Mouse (Mus musculus): ENCODE results near the gene Alkal2. TPM values are rescaled to one million over a fixed set of nuclear protein-coding genes. Genes with fewer than 3 reads are reported as not detected.

Alkal2 gene
- polyA plus RNA-seq, 1 experiment from 2014 or later = 0.58 TPM

GRCm38 (mm10) chr12:30911261-30912047 lies 27.3 kb downstream of the Alkal2 start, which contains the start of the genes Acp1 and Sh3yl1:
TSS of gene Acp1 (minus strand) at chr12:30911589.
TSS of gene Sh3yl1 (plus strand) at chr12:30911668.
- H3K4me2 ChIP-seq (ENCODE audit: low read length) = peak within 1 kb of the TSS; percentile 95
- peak within 1 kb of the TSS; percentile 71 for H3K4me3 ChIP-seq (replicated peaks; ENCODE audit: low read depth, low read length)
- ATAC-seq (replicated peaks; ENCODE audit: low FRiP score, low read depth) (peak; percentile 95), DNase-seq (ENCODE audit: low spot score) (peak; percentile 97)
- peaks cover 5% of the 10 kb centered on the region; the same call in 1 of the 2 replicates for H3K4me1 ChIP-seq (replicated peaks; ENCODE audit: insufficient read depth, low read length)
- H3K9me3 ChIP-seq (replicated peaks; ENCODE audit: low read length) = no peaks in the 10 kb centered on the region
- H3K27ac ChIP-seq = peak within 1 kb of the TSS; percentile 87
- no peak for TF ChIP-seq CTCF (IDR thresholded peaks at IDR 0.05; ENCODE audit: low read depth)
- H3K9ac ChIP-seq (ENCODE audit: low read depth, low read length) = peak within 1 kb of the TSS; percentile 80
- H3K27me3 ChIP-seq (ENCODE audit: insufficient read depth, low read length) = no peaks in the 10 kb centered on the region
- 0% methylated on average over 52 of the region's 52 CpGs for WGBS
- no peaks in the 10 kb centered on the region for H3K36me3 ChIP-seq (ENCODE audit: insufficient read depth, low read length)

GRCm38 (mm10) chr12:30912048-30912381 lies 27.9 kb downstream of the Alkal2 start:
- H3K27ac ChIP-seq = peak overlapping the region; percentile 87
- H3K27me3 ChIP-seq (ENCODE audit: insufficient read depth, low read length) = no peaks in the 10 kb centered on the region
- peaks cover 5% of the 10 kb centered on the region; the same call in 1 of the 2 replicates for H3K4me1 ChIP-seq (replicated peaks; ENCODE audit: insufficient read depth, low read length)
- peak overlapping the region; percentile 95 for H3K4me2 ChIP-seq (ENCODE audit: low read length)
- peak; percentile 59 for DNase-seq (ENCODE audit: low spot score)
- no peaks in the 10 kb centered on the region for H3K9me3 ChIP-seq (replicated peaks; ENCODE audit: low read length)
- no peak for TF ChIP-seq CTCF (IDR thresholded peaks at IDR 0.05; ENCODE audit: low read depth)
- peak; percentile 85 for ATAC-seq (replicated peaks; ENCODE audit: low FRiP score, low read depth)
- peak overlapping the region; percentile 71 for H3K4me3 ChIP-seq (replicated peaks; ENCODE audit: low read depth, low read length)
- no peaks in the 10 kb centered on the region for H3K36me3 ChIP-seq (ENCODE audit: insufficient read depth, low read length)
- WGBS = 0% methylated on average over 19 of the region's 19 CpGs
- peak overlapping the region; percentile 80 for H3K9ac ChIP-seq (ENCODE audit: low read depth, low read length)

- H3K9me3 ChIP-seq (replicated peaks; ENCODE audit: low read length) = no peaks in the 10 kb centered on the region
- 0 out of 2 replicates have a peak overlapping the region, but pooled peaks have one; percentile 80 for H3K9ac ChIP-seq (ENCODE audit: low read depth, low read length)
- TF ChIP-seq CTCF (IDR thresholded peaks at IDR 0.05; ENCODE audit: low read depth) = no peak
- H3K4me2 ChIP-seq (ENCODE audit: low read length) = peak overlapping the region; percentile 95
- no peaks in the 10 kb centered on the region for H3K27me3 ChIP-seq (ENCODE audit: insufficient read depth, low read length)
- ATAC-seq (replicated peaks; ENCODE audit: low FRiP score, low read depth) (no peak), DNase-seq (ENCODE audit: low spot score) (no peak)
- H3K27ac ChIP-seq = peak overlapping the region; percentile 87
- H3K4me1 ChIP-seq (replicated peaks; ENCODE audit: insufficient read depth, low read length) = peaks cover 5% of the 10 kb centered on the region; the same call in 1 of the 2 replicates
- H3K36me3 ChIP-seq (ENCODE audit: insufficient read depth, low read length) = no peaks in the 10 kb centered on the region
- WGBS = 54% methylated on average over 3 of the region's 3 CpGs
- H3K4me3 ChIP-seq (replicated peaks; ENCODE audit: low read depth, low read length) = peak overlapping the region; percentile 71; the same call in 1 of the 2 replicates
Measured at GRCm38 (mm10) chr12:30912840-30913239, 28.7 kb downstream of the Alkal2 start.

- WGBS = 80% methylated on average over 3 of the region's 3 CpGs
- Histone ChIP-seq H3K9me3 (replicated peaks; ENCODE audit: low read length) (no peaks in the 10 kb centered on the region), H3K9ac (ENCODE audit: low read depth, low read length) (no peak overlapping the region), H3K4me3 (replicated peaks; ENCODE audit: low read depth, low read length) (no peak overlapping the region), H3K4me2 (ENCODE audit: low read length) (no peak overlapping the region), H3K27ac (no peak overlapping the region), H3K4me1 (replicated peaks; ENCODE audit: insufficient read depth, low read length) (no peaks in the 10 kb centered on the region), H3K36me3 (ENCODE audit: insufficient read depth, low read length) (no peaks in the 10 kb centered on the region), H3K27me3 (ENCODE audit: insufficient read depth, low read length) (no peaks in the 10 kb centered on the region)
- no peak; the same call in 1 of the 2 replicates for ATAC-seq (replicated peaks; ENCODE audit: low FRiP score, low read depth)
- DNase-seq (ENCODE audit: low spot score) = no peak
- no peak for TF ChIP-seq CTCF (IDR thresholded peaks at IDR 0.05; ENCODE audit: low read depth)
Measured at GRCm38 (mm10) chr12:30922401-30922800, 38.3 kb downstream of the Alkal2 start.

- Histone ChIP-seq H3K27me3 (ENCODE audit: insufficient read depth, low read length) (no peaks in the 10 kb centered on the region), H3K9ac (ENCODE audit: low read depth, low read length) (no peak overlapping the region), H3K9me3 (replicated peaks; ENCODE audit: low read length) (no peaks in the 10 kb centered on the region), H3K4me1 (replicated peaks; ENCODE audit: insufficient read depth, low read length) (no peaks in the 10 kb centered on the region), H3K27ac (no peak overlapping the region), H3K4me2 (ENCODE audit: low read length) (no peak overlapping the region), H3K36me3 (ENCODE audit: insufficient read depth, low read length) (no peaks in the 10 kb centered on the region), H3K4me3 (replicated peaks; ENCODE audit: low read depth, low read length) (no peak overlapping the region)
- TF ChIP-seq CTCF (IDR thresholded peaks at IDR 0.05; ENCODE audit: low read depth) = no peak
- ATAC-seq (replicated peaks; ENCODE audit: low FRiP score, low read depth) = no peak
- 80% methylated on average over 6 of the region's 6 CpGs for WGBS
- no peak for DNase-seq (ENCODE audit: low spot score)
Measured at GRCm38 (mm10) chr12:30928182-30928581, 44.1 kb downstream of the Alkal2 start.

- Histone ChIP-seq H3K4me1 (replicated peaks; ENCODE audit: insufficient read depth, low read length) (no peaks in the 10 kb centered on the region), H3K9me3 (replicated peaks; ENCODE audit: low read length) (no peaks in the 10 kb centered on the region), H3K4me2 (ENCODE audit: low read length) (no peak overlapping the region), H3K36me3 (ENCODE audit: insufficient read depth, low read length) (no peaks in the 10 kb centered on the region), H3K4me3 (replicated peaks; ENCODE audit: low read depth, low read length) (no peak overlapping the region), H3K27ac (no peak overlapping the region), H3K27me3 (ENCODE audit: insufficient read depth, low read length) (no peaks in the 10 kb centered on the region), H3K9ac (ENCODE audit: low read depth, low read length) (no peak overlapping the region)
- TF ChIP-seq CTCF (IDR thresholded peaks at IDR 0.05; ENCODE audit: low read depth) = no peak
- ATAC-seq (replicated peaks; ENCODE audit: low FRiP score, low read depth) (no peak), DNase-seq (ENCODE audit: low spot score) (no peak)
- WGBS = 73% methylated on average over 2 of the region's 2 CpGs
Measured at GRCm38 (mm10) chr12:30933299-30933698, 49.2 kb downstream of the Alkal2 start.

Data from kidney, postnatal 0 days (tissue).